Mouse (Mus musculus) adipocyte (in vitro differentiated cells): ENCODE measurements around the gene Cenpb.

Experiments
- DNase-seq: peaks from one replicate; pipeline ENCODE4 v3.0.0-alpha.2; 2016; ENCODE audit warnings: low spot score

The Cenpb gene

DNA sequence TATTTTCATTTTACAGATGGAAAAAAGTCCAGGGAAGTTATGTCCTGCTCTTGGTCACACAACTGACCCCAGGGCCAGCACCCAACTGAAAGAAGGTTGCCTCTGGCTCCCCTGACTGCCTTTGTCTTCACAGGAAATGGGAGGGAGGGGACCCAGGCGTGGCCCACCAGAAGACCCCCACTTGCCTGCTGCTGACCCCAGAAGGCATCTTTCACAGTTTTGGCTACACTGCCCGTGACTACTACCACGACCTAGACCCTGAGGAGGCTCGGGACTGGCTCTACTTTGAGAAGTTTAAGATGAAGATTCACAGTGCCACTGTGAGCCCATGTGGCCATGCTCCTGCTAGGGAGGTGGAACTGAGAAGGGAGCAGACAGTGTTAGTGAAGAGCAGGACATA, 41.6 kb downstream of the Cenpb start:
- DNase-seq = no peak

DNA sequence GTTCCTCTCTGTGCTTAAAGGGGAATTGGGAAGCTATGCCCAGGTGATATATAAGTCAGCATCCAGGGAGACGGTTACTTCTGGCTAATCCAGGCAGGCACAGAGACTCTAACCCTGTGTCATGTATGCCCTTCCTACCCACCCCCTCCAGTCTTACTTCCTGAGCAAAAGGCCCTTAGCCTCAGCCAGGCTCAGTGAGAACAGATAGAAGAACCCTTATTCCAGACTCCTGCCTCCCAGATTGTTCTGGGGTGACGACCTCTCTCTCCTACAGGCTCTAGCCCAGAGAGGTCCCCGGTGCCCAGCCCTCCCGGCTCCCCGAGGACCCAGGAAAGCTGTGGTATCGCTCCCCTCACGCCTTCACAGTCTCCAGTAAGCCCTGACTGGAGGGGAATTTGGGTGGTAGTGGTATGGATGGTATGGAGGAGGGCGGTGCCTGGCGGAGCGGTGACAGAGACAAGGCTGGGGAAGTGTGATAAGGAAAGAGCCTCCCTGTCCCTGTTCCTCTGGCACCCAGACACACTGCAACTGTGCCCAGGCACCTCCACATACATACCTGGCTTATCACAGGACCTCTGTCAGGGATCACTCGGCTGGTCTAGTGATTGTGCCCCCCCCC, 44.2 kb downstream of the Cenpb start:
- no peak for DNase-seq

DNA sequence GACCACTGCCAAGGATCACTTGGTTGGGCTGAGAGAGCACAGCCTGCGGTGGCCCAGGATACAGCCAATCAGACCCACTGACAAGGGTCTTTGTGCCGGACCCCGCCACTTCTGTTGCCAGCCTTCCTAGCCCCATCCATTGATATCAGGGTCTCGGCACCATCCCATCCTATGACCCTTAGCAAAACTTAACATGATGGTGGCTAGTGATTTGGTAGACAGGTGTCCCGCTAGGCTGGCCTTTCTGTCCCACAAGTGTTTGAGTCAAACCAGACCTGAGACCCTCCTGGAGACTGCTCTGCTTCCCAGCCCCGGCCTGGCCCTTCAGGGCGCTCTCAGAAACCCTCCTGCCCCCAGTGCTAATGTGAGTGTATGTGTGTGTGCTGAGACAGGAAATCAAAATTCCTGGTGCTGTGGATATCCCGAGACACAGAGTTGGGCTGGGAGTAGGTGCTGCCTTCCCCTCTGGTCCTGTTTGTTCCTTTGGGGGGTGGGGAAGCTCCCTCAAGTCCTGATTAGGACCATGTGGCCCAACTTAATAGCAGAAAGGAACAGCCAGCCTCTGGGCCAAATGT, 45.0 kb downstream of the Cenpb start:
- no peak for DNase-seq

DNA sequence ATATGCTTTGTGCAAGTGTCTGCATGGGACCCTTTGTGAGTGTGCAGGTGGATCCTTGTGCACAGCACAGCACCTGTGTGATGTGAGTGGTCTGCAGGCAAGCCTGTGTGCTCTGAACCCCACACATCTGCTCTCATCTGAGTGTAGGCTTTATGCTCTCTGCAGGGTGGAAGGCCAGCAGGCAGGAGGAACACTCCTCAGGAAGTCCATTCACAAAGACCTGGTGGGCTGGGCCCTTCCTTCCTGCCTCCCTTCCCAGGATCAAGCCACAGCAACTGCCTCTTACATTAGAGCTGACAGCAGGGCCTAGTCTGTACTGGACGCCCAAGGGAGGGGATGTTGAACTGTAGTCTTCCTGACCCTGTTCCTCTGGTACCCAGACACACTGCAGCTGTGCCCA, 45.5 kb downstream of the Cenpb start:
- DNase-seq = no peak

DNA sequence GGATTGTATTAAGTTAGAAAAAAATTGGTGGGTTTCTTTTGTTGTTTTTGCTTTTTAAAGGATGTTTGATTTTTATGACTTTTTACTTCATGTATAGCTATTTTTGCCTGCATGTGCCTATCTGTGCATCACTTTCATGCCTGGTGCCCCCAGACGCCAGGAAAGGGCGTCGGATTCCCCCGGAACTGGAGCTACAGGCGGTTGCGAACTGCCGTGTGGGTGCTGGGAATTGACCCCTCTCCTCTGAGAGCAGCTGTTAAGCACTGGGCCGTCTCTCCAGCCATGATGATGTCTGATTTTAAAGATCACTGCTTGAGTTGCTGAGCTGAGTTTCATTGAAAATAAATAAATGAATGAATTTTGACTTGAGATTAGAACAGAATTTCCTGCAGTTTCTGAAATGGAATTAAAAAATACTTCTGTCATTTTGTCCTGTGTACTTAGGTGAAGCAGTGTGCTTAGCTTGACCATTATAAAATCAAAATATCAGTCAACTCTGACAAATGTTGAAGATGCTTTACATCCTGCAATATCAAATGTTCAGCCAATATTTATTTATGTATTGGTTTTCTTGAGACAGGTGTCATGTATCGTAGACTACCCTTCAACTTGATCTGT, 46.8 kb downstream of the Cenpb start, which contains the start of gene Gm11037:
Gene Gm11037, plus strand, starts transcription at position 568 of the 618 bp plus-strand sequence.
- DNase-seq = no peak

DNA sequence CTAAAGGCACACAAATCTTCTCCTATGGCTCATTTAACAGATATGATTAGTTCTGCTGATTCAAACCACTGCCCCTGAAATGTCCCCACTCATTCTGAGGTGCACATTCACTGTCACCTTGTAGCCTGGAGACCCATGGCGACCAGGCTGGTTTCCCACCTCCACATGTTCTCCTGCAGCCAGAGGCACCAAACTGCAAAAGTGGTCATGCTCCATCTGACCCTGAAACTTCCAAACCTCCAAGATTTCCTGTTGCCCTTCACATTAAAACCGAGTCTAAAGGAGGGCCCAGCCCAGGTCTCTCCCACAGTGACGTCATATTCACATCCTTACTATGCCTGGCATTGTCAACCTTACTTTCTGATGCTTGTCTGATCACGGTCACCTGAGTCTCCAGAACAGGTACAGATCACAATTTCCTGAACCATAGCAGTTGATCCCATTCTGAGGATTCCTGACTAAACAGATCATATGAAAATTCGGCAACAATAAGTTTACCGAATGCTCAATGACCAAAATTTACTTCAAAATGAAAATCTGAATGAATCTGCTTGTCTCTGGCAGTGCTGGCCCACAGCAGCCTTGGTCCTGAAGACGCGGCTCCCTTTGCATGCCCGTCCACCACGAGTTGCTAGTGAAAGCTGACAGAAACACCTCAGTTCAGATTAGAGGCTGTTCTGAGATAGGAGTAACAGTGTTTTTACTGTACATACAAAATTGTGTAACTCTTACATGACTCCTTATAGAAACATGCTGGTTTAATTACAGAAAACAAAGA, 47.6 kb downstream of the Cenpb start:
- no peak for DNase-seq

DNA sequence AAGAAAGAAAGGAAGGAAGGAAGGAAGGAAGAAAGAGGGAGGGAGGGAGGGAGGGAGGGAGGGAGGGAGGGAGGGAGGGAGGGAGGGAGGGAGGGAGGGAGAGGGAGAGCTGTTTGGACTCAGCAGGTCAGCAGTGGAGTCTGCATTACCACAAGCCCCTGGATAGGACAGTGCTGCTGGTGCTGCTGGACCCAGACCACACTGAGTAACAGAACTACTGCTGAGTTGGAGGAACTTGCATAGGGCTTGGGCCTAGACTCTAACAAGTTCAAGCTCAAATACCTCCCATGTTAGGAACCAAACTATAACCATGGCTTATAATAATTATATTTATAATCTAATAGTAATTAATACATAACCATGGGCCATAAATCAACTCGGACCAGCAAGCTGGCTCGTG, 49.0 kb downstream of the Cenpb start:
- DNase-seq = no peak

DNA sequence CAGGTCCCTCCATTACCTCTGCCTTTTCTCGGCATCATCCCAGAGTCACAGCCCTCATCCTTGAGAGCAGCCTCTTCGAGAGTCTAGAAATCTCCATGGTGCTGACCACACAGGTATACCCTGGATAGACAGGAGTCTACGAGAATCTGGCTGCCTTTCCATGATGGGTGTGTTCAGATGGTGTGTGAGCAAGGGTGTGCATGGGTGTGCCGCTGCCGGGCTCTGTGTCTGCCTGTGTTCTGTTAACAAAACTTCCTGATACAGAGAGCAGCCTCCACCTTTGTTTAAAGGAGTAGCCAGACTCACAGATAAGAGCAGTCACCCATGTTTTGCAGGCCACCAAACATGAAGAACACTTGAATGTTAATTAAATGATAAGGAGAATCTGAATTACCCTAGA, 50.0 kb downstream of the Cenpb start:
- no peak for DNase-seq

DNA sequence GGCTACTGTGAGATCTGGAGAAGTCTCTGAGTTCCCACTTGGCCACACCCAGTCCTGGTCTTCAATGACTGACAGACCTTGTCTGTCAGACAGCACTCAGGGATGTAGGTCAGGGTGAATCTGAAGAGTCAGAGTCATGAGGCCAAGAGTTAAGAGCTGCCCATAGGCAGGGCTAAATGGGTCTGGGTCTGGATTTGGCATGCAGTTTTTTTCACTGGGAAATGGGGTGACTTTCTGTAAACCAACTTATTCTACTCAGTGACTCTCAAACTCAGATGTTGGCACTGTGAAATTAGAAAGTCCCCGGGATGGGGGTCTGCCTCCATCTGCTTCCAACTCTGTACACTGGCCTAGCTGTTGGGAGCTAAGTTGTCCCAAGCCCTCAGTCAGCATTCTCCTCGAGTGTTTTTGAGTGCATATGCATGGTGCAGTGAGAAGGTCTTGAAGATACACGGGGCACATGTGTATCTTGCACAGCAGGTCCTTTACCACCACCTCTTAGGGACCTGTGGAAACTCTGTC, 51.2 kb downstream of the Cenpb start:
- DNase-seq = no peak

DNA sequence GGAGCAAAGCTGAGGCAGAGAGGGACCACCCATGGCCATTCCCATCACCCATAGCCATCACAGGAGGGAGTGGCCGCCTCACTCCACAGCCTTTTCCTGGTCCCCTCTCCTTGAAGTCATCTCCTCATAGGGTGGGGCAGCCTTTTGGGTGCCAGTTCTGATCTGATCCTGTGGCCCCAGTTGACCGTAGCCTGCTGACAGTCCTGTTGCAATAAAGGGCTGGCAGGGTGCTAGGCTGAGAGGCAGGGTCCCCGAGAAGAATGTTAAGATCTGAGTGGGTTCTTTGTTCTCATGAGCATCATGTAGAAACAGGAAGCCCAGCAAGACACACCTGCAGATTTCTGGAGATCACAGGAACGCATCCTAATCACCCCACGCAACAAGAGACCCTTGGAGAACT, 51.7 kb downstream of the Cenpb start:
- no peak for DNase-seq

DNA sequence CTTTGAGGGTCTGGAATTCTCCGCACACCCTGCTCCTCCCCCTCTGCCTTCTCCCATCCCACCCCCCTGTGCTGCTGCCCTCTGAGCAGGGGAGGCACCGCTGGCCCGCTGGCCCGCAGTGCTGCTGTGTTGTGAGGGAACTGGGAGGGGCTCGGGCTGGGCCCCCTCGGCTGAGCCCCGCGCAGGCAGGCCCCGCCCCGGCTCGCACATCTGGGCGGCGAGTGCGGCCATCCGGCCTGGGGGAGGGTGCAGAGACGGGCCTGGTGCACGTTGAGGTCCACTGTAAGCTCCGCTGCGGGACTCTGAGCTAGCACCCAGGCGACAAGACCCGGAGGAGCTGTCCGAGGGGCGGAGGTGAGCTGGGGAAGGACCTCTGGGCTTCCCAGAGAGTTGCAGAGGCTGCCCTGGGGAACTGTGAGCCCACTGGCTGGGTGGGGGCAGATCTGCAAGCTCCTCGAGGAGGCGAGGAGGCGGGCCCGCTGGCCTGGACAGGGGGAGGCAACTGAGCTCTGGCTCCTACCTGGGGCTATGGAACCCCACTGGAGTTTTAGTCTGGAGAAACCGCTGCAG, 52.6 kb downstream of the Cenpb start, which contains the start of gene Hspa12b:
Gene Hspa12b, plus strand, starts transcription at position 120 of the 570 bp plus-strand sequence.
- peak; percentile 39 for DNase-seq

DNA sequence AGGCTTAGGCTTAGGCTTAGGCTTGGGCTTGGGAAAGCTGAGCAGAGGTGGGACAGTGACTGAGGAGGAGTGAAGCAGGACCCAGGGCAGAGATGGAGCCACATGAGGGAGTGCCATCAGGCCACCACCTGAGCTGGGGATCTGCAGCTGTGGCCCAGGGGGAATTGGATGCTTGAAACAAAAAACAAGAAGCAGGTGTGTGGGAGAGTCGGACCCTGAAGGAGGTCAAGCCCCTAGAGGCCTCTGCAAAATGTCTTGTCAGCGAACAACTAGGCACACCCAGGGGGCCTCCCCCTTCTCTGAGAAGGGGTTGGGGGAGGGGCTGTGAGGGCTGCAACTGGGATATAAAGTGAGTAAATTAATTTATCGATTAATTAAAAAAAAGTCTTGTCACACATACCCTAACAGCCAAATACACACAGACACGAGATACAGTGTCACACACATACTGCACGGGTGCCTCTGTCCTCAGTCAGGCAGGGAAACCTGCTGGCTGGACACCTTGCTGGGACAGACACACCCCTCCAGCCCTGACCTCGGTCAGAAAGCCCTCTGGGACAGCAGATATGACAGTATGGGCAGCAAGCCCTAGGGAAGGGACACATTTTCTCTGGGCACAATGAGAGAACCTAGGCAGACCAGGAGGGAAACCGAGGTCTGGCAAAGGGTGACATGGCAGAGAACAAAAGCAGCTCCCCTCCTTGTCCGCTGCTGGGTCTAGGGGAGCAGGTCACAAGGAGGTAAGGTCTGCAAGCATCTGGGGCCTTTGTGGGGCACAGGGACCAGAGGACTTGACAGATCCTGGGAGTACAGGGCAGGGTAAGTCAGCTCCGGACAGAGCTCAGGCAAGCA, 53.7 kb downstream of the Cenpb start:
- no peak for DNase-seq
